Mouse (Mus musculus) heart, embryonic 15.5 days (tissue): Measurements from ENCODE around the gene Cntnap3. TPM values are rescaled to one million over a fixed set of nuclear protein-coding genes. Genes with fewer than 3 reads are reported as not detected.
"Not testable (repeated sequence)": the region's sequence is repeated elsewhere in the genome, so short reads cannot be mapped to it uniquely, and the experiment has no call there.

Source experiments
- ATAC-seq: fragments of 200-750 bp; cut with Nextera tagmentation; replicated peaks from 2 replicates; pipeline ENCODE4 v1.8.0; 2017; ENCODE audit warnings: low read depth, moderate TSS enrichment; ENCODE audit not compliant: insufficient number of reproducible peaks, insufficient read depth, low FRiP score
- H3K27ac ChIP-seq: fragments of 300-500 bp; sonication (generic); 2 replicates; pipeline ENCODE4 v1.5.1; 2015; ENCODE audit warnings: mild to moderate bottlenecking, inconsistent platforms
- H3K27me3 ChIP-seq: fragments of 300-500 bp; sonication (generic); 2 replicates; pipeline ENCODE4 v1.6.1; 2015; ENCODE audit warnings: inconsistent platforms
- H3K36me3 ChIP-seq: fragments of 300-500 bp; sonication (generic); 2 replicates; pipeline ENCODE4 v1.6.1; 2015; ENCODE audit warnings: mild to moderate bottlenecking, inconsistent platforms
- H3K4me1 ChIP-seq: fragments of 300-500 bp; sonication (generic); replicated peaks from 2 replicates; pipeline ENCODE4 v1.6.1; 2015; ENCODE audit warnings: inconsistent platforms
- H3K4me2 ChIP-seq: fragments of 300-500 bp; sonication (generic); 2 replicates; pipeline ENCODE4 v1.6.1; 2015; ENCODE audit warnings: inconsistent platforms, mild to moderate bottlenecking, moderate library complexity
- H3K4me3 ChIP-seq: fragments of 300-500 bp; sonication (generic); 2 replicates; pipeline ENCODE4 v1.5.1; 2015; ENCODE audit warnings: mild to moderate bottlenecking, inconsistent platforms
- H3K9ac ChIP-seq: fragments of 300-500 bp; sonication (generic); 2 replicates; pipeline ENCODE4 v1.6.1; 2015; ENCODE audit warnings: mild to moderate bottlenecking, inconsistent platforms
- H3K9me3 ChIP-seq: fragments of 300-500 bp; sonication (generic); replicated peaks from 2 replicates; pipeline ENCODE4 v1.6.1; 2016; ENCODE audit warnings: inconsistent platforms
- WGBS: fragments of 180-500 bp; shearing (Covaris S2); methylation state at CpG from one replicate; pipeline ENCODE4 v1.1.7; 2015; ENCODE audit warnings: mixed read lengths; 5-methylcytosine and 5-hydroxymethylcytosine counted together
- polyA plus RNA-seq: library from polyadenylated mRNA; unstranded; fragments of >200 nt; fragmentation: Nextera tagmentation; extraction: Ambion mirVana; gene quantifications from 2 replicates; pipeline ENCODE4 v1.2.1, GENCODE M21; 2015

The Cntnap3 gene
- polyA plus RNA-seq = 0.03 and 0.04 TPM in 2 replicates

- no peaks in the 10 kb centered on the region for H3K27me3 ChIP-seq
- no peaks in the 10 kb centered on the region for H3K4me1 ChIP-seq
- peak within 1 kb of the TSS; percentile 30 for H3K4me2 ChIP-seq
- 12% methylated on average over 16 of the region's 16 CpGs for WGBS
- H3K4me3 ChIP-seq = no peak within 1 kb of the TSS
- no peak within 1 kb of the TSS for H3K27ac ChIP-seq
- no peaks in the 10 kb centered on the region for H3K36me3 ChIP-seq
- ATAC-seq = no peak
- H3K9ac ChIP-seq = no peak within 1 kb of the TSS
- no peaks in the 10 kb centered on the region for H3K9me3 ChIP-seq
Observed at GRCm38 (mm10) chr13:64903585-64904208, at the start of gene Cntnap3. Gene Cntnap3, minus strand, starts transcription at chr13:64903955.

- Histone ChIP-seq H3K4me2 (no peak within 1 kb of the TSS), H3K27ac (no peak within 1 kb of the TSS), H3K9ac (no peak within 1 kb of the TSS), H3K9me3 (no peaks in the 10 kb centered on the region), H3K4me1 (no peaks in the 10 kb centered on the region), H3K4me3 (no peak within 1 kb of the TSS), H3K27me3 (no peaks in the 10 kb centered on the region), H3K36me3 (no peaks in the 10 kb centered on the region)
- ATAC-seq = no peak
- 57% methylated on average over 1 of the region's 1 CpGs for WGBS
Observed at GRCm38 (mm10) chr13:64917191-64917590, 13.4 kb upstream of the Cntnap3 start, which contains the start of gene Spata31. Gene Spata31, plus strand, starts transcription at chr13:64917406.

GRCm38 (mm10) chr13:64903132-64903531, 623 bp downstream of the Cntnap3 start:
- no peak overlapping the region for H3K4me3 ChIP-seq
- H3K4me1 ChIP-seq = no peaks in the 10 kb centered on the region
- 64% methylated on average over 1 of the region's 1 CpGs for WGBS
- H3K9me3 ChIP-seq = no peaks in the 10 kb centered on the region
- ATAC-seq = no peak
- no peak overlapping the region for H3K4me2 ChIP-seq
- no peak overlapping the region for H3K9ac ChIP-seq
- H3K27ac ChIP-seq = no peak overlapping the region
- no peaks in the 10 kb centered on the region for H3K27me3 ChIP-seq
- H3K36me3 ChIP-seq = no peaks in the 10 kb centered on the region

- no peak overlapping the region for H3K27ac ChIP-seq
- no peaks in the 10 kb centered on the region for H3K4me1 ChIP-seq
- WGBS = 66% methylated on average over 3 of the region's 3 CpGs
Observed at GRCm38 (mm10) chr13:64865397-64865796, 38.4 kb downstream of the Cntnap3 start.

GRCm38 (mm10) chr13:64824856-64825255, 78.9 kb downstream of the Cntnap3 start:
- H3K4me3 ChIP-seq, H3K9ac ChIP-seq, H3K4me1 ChIP-seq, H3K27ac ChIP-seq, H3K36me3 ChIP-seq, H3K4me2 ChIP-seq, ATAC-seq, H3K9me3 ChIP-seq, H3K27me3 ChIP-seq: not testable (repeated sequence)
- WGBS = 42% methylated on average over 5 of the region's 5 CpGs

More at GRCm38 (mm10) chr13:64865397-64865796, 38.4 kb downstream of the Cntnap3 start:
- Histone ChIP-seq H3K27me3 (no peaks in the 10 kb centered on the region), H3K9ac (no peak overlapping the region), H3K9me3 (no peaks in the 10 kb centered on the region), H3K36me3 (no peaks in the 10 kb centered on the region), H3K4me2 (no peak overlapping the region), H3K4me3 (no peak overlapping the region)
- no peak for ATAC-seq

- Histone ChIP-seq H3K36me3 (no peaks in the 10 kb centered on the region), H3K27ac (no peak overlapping the region), H3K4me1 (no peaks in the 10 kb centered on the region), H3K9ac (no peak overlapping the region), H3K4me2 (no peak overlapping the region), H3K27me3 (no peaks in the 10 kb centered on the region), H3K4me3 (no peak overlapping the region), H3K9me3 (no peaks in the 10 kb centered on the region)
- ATAC-seq = no peak
- 78% methylated on average over 3 of the region's 3 CpGs for whole genome bisulfite sequencing
Observed at GRCm38 (mm10) chr13:64745383-64745782, 158.4 kb downstream of the Cntnap3 start.

GRCm38 (mm10) chr13:64732244-64732643, 171.5 kb downstream of the Cntnap3 start:
- Histone ChIP-seq H3K9ac (no peak overlapping the region), H3K9me3 (no peaks in the 10 kb centered on the region), H3K27ac (no peak overlapping the region), H3K4me3 (no peak overlapping the region), H3K27me3 (no peaks in the 10 kb centered on the region), H3K4me2 (no peak overlapping the region), H3K36me3 (no peaks in the 10 kb centered on the region), H3K4me1 (no peaks in the 10 kb centered on the region)
- 34% methylated on average over 3 of the region's 3 CpGs for WGBS
- no peak for ATAC-seq

GRCm38 (mm10) chr13:64716791-64717190, 187.0 kb downstream of the Cntnap3 start:
- Histone ChIP-seq H3K27ac (no peak overlapping the region), H3K27me3 (no peaks in the 10 kb centered on the region), H3K9me3 (no peaks in the 10 kb centered on the region), H3K4me2 (no peak overlapping the region), H3K4me3 (no peak overlapping the region), H3K36me3 (no peaks in the 10 kb centered on the region), H3K4me1 (no peaks in the 10 kb centered on the region), H3K9ac (no peak overlapping the region)
- no peak for ATAC-seq
- 76% methylated on average over 2 of the region's 2 CpGs for WGBS

GRCm38 (mm10) chr13:64692463-64692862, 211.3 kb downstream of the Cntnap3 start:
- no peaks in the 10 kb centered on the region for H3K27me3 ChIP-seq
- no peaks in the 10 kb centered on the region for H3K4me1 ChIP-seq
- H3K9ac ChIP-seq = no peak overlapping the region
- H3K9me3 ChIP-seq = peaks cover 4% of the 10 kb centered on the region; the same call in 1 of the 2 replicates
- H3K4me3 ChIP-seq = no peak overlapping the region
- WGBS = 58% methylated on average over 1 of the region's 1 CpGs
- H3K4me2 ChIP-seq = no peak overlapping the region
- ATAC-seq = no peak
- H3K36me3 ChIP-seq = no peaks in the 10 kb centered on the region
- no peak overlapping the region for H3K27ac ChIP-seq

Other genes starting within 250 kb of the Cntnap3 start
- gene Spata31, start 13.5 kb upstream of the Cntnap3 start, polyA plus RNA-seq = not detected in 2 replicates
- gene Spata31d1c, start 129.1 kb upstream of the Cntnap3 start, polyA plus RNA-seq = not detected in 2 replicates
- not detected in 2 replicates for gene Prss47, start 148.8 kb upstream of the Cntnap3 start, polyA plus RNA-seq
- 36.5 and 38.4 TPM in 2 replicates for gene Mfsd14b, start 209.0 kb upstream of the Cntnap3 start, polyA plus RNA-seq
- gene Olfr465-ps1, start 234.1 kb upstream of the Cntnap3 start, polyA plus RNA-seq = not detected in 2 replicates
- gene Olfr466, start 246.3 kb upstream of the Cntnap3 start, polyA plus RNA-seq = not detected in 2 replicates